Mouse (Mus musculus) MN1 (cell line): ENCODE measurements around the gene Rrp15.
"Not testable (repeated sequence)": the region's sequence is repeated elsewhere in the genome, so short reads cannot be mapped to it uniquely, and the experiment has no call there.

Experiments
- DNase-seq: peaks from one replicate; pipeline ENCODE4 v3.0.0-alpha.2; 2016; ENCODE audit warnings: low spot score

Gene Rrp15

DNA sequence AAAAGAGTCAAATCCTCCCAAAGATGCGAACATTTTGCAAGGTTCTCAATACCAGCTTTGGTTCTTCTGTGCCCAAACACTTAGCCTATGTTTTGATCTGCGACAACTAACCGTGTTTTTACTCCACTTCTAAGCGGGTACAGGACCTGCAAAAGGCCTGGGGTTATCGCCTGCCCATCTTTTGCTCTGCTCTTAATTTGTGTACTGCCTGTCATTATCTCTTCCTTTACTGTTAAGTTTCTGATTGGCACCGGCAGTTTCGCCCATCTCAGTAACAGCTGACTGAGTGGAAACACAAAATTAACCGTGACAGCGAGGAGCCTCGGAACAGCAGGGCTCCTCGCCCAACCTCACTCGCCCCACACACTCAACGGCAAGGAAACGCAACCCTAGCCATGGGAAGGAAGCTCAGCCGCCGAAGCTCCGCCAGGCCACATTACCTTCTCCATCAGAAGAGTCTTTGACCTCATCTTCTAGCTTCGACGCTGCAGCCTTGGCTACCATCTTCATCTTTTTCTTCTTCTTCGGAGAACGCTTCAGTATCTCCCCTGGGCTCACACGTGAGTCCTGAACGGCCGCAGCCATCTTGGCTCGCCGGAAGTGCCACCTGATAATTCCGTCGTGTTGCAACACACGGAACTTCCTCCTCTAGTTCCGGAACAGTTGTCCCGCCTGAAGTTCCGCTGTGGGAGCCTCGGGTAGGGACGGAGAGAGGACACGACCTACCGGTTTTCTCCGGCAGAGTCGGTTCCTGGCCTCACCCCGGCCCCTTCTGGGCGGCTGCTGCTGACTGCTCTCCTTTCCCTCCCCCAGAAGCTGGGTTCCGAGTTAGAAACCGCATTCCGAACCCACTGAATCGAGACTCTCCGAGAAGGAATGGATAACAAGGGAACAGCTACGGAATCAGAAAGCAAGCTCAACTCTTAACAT is at the start of gene Rrp15:
Rrp15 (minus strand) TSS at position 635 of the 930 bp plus-strand sequence.
- peak; percentile 94 for DNase-seq

DNA sequence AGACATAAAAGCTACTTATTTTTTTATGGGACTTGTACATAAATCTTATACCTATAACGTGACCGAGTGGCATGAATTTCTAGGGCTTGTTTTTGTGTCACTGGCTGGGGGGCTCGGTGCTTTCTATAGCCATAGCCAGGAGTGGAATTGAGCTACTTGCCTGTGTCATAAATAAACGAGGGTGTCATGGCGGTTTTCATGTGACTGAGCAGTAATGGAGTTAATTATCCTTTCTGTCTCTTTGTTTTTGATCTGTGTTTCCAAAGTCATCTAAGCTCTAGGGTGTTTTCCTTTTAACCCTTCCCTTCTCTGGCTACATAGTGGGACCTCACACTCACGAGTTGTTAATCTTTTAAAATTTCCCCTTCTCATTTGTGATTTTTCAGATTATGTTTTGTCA is 48.8 kb upstream of the Rrp15 start:
- no peak for DNase-seq

DNA sequence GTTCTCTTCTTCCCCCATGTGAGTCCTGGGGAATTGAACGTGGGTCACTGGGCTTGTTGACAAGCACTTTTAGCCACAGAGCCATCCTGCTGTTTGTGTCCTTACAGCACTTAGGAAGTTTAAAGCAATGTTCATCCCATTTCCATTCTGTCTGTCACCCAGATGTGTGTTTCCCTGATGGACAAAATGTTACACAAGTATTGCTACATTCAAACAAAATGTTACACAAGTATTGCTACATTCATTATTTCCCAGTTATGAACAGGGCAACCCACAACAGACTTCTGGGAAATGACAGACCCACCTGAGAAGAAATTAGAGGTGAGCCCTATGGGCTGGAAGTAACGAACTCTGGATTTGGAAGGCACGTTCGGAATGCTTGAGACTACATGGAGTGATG is 36.2 kb upstream of the Rrp15 start:
- DNase-seq: no peak

DNA sequence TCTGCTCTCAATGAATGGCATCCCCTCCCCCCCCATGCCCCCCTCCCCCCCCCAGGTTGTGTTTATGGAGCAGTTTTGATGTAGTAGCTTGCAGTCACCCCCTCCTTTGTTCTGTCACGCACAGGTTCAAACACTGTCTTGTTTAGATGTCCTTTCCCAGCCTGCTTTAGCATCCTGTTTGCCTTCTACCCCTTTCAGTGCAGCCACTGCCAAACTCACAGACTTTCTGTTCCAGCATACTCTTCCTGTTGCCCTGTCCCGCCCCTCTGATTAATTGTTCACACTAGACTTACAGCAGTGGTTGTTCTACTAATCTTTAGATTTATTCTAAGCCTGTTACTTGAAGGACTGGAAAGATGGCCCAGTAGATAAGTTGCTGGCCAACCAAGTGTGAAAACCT is 31.7 kb upstream of the Rrp15 start:
- DNase-seq: no peak

DNA sequence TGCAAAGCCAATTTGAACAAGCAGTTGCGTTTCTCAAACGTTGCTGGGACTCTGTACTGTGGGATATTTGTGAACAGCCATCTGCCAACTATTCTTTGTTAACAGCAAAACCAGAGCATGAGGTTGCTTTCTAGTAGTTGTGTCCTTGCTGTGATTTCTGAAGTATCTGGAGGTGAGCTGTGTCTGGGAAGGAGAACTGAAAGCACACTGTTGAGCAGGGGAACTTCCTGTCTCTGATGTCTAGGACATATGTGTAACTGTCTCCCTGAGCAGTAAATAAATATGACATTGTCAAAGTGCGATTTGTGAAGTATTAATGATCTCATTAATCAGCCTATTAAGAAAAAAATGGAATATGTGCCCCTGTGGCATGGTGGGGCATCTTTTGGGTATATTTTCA is 24.0 kb upstream of the Rrp15 start:
- no peak for DNase-seq

DNA sequence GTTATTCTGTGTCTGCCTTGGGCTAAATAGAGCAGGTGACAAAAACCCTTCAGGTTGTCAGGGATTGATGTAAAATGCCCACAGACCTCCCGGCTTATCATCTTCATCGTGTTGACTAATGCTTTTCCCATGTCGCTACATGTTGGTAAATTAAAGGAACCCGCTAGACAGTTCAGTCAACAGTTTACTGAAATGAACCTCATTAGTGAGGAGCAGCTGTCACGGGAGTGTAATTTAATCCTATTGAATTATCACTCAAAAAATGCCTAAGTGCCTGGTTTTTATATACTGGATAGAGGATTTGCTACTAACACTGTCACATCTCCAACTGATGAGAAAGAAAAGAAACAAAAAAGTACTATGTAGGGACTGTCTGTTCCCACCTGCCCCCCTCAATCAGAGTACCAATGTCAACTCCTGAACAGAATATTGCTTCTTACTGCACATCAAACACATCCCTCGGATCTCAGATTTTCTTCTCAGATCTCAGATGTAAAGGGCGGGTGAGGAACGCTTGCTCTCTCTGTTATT is 23.5 kb upstream of the Rrp15 start:
- no peak for DNase-seq

DNA sequence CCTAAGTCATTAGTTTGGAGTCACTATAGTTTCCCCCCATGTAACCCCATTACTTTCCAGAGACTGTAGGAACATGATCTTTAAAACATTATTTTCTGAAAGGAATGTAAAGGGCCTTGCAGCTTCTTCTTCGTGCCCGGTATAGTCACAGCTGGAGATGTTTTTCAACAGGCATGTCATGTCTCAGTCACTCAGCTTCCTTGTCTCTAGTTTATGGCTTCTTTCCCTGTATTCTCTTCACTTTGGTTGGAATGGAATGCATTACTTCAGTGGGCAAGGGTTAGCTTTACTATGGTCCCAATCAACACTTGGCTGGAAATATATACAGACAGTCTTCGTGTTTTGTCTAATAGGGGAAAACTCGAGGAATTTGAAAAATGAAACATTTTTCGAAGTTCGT is 22.8 kb upstream of the Rrp15 start:
- DNase-seq: no peak

DNA sequence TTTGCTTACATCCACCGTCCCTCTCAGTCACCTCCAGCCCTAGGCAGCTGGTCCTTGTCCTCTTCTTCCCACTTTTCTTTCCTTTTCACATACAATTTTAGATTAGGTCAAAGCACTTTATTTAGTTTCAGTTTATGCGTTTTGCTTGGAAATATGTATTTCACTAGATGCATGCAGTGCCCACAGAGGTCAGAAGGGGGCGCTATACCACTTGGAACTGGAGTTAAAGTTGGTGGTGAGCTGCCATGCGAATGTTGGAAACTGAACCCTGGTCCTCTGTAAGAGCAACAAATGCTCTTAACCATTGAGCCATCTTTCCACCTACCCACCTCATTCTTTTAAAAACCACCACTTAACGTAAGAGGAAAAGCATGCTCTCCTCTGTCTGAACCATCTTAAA is 21.5 kb upstream of the Rrp15 start:
- DNase-seq: no peak

DNA sequence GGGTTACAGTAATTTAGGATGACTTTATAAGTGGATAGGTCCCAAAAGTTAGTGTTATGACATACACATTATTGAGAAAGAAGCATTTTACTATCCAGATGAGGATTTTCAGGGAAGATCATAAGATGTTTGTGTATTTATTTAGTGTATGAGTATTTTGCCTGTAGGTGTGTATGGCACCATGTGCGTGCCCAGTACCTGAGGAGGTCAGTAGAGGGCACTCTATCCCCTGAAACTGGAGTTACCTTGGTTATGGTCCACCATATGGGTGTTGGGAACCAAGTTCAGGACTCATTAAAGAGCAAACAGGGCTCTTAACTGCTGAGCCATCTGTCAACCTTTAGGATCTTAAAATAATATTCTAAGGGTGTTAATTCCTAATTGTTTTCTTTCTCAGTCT is 19.2 kb upstream of the Rrp15 start:
- no peak for DNase-seq

DNA sequence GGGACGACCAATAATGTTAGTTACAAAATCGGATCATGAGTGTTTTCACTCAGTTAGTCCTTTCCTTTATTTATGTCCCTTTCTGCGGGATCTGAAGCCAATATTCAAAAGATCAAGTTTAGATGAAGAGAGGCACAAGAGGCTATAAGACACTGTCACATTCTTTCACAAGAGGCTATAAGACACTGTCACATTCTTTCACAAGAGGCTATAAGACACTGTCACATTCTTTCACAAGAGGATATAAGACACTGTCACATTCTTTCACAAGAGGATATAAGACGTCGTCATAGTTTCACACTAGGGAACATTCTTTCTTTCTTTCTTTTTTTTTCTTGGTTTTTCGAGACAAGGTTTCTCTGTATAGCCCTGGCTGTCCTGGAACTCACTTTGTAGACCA is 14.3 kb upstream of the Rrp15 start:
- DNase-seq: not testable (repeated sequence)

DNA sequence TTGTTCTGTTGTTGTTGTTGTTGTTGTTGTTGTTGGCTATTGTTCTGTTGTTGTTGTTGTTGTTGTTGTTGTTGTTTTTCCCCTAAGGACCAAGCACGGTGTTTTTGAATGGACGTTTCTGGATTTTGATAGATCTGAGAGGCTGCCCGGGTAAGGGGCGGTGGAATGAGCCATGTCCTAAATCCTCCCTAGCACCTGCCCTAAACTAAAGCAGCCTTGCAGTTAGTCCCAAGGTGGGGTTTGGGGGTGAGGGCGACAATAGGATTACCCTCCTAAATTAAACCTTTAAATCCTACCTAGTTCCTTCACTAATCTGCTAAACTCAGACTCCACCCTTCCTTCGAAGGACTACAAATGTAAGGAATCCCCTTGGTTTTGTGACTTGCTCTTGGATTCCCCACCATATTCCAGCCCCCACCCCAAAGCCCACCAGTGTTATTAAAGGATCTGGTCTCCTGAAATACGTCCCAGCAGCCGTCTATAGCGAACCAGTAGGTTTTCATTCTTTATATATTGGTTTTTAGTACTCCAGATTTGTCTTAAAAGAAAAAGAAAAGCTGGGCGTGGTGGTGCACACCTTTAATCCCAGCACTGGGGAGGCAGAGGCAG is 621 bp upstream of the Rrp15 start:
- no peak for DNase-seq

DNA sequence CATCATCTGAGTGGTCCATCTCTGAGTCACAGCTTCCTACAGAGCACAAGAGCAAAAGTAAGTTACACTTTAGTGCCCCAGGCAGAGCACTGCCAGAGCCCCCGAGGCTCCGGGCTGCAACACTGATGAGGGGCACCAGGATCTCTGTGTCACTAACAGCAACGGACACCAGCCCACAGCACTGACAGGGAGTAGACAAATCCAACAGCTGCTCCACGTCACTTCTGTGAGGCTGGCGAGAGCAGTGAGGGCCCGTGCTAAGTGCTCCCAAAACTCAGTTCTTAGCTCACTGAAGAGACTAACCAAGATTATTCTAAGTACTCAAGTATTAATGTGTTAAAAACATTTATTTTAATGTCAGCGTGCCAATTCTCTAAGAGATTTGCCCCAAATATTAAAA is 9.3 kb downstream of the Rrp15 start:
- DNase-seq: peak; percentile 4

DNA sequence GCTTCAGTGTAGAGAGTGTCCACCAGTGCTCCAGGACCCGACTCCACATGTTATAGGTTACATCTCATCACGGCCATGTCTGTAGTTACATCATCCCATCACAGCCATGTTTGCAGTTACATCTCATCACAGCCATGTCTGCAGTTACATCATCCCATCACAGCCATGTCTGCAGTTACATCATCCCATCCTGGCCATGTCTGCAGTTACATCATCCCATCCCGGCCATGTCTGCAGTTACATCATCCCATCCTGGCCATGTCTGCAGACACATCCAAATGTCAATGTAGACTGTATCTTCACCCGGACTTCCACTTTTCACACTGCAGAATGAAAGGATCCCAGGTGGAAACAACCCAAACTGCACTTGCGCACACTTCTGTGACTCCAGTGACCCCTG is 13.6 kb downstream of the Rrp15 start:
- DNase-seq: peak; percentile 80

DNA sequence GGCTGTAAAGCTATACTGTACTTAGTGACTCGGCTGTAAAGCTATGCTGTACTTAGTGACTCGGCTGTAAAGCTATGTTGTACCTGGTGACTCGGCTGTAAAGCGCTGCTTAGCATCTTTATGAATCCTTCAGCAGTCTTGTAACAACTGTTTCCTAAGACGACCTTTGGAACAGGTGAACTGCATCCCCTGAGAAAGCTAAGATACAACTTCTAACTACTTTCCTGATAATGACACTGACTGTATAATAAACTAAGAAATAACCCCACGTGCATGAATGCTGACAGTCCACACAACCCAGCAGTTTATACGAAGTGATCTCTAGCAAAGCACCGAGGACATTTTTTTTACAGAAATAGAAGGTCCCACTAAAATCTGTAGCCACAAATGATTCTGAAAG is 16.1 kb downstream of the Rrp15 start:
- no peak for DNase-seq

DNA sequence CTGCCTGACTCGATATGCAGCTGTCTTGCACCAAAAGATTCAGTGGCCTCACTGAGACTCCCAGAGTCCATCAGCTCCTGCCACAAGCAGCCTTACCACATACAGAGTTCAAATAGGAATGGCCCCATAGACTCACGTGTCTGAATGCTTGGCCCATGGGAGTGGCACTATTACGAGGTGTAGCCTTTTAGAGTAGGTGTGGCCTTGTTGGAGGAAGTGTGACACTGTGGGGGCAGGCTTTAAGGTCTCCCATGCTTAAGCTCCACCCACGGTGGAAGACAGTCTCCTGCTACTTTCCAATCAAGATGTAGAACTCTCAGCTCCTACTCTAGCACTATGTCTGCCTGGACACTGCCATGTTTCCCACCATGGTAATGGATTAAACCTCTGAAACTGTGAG is 20.4 kb downstream of the Rrp15 start:
- DNase-seq: no peak

DNA sequence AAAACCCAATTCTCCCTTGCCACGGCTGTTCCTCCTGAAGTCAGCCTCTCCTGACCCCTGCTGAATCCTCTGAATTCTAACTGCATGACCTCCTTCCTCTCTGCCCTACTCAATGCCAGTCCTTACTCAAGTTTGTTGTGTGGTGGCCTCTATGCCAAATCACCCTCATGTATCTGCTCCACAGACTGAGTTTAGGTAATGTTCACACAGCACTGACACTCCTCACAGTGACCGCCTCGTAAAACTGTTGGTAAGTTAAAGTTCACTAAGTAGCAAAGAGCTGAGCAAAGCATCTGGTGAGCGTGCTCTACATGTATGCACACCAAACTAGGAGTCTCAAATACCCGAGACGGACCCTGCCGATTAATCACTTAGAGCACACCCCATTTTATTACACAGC is 23.0 kb downstream of the Rrp15 start:
- DNase-seq: no peak

DNA sequence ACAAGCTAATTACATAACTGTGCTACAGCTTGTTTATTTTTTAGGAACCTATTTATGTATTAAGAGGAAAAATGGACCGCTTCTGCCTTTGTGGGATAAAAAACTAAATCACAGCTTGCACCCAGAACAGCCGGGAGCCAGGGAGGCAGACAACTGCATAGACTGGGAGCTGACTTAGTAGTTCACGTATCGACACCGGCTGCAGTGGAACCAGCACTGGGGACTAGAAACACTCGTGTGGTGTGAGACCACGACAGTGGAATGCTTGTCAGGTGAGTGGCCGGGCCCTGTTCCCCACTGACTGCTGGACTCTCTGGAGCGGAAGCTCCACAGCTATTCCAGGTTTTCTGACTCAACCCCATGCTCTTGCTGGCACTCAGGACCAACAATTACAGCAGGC is 26.9 kb downstream of the Rrp15 start:
- peak; percentile 5 for DNase-seq

DNA sequence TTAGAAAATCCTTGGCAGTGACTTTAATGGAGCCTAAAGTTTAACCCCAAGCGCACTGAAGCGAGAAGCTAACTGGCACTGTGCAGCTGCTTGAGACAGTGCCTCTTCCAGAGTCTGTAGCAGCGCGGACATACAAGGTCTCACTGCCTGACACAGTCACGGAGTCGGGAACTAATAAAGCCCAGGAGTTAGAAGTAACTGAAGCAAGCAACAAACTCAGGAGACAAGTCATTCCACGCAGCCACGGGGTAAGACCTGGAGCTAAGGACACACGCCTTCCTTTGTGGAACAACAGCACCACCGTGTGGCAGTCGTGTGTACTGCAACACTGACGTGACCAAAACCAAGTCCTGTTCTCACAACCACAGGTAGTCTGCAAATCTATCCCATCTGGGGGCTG is 27.3 kb downstream of the Rrp15 start:
- peak; percentile 89 for DNase-seq

DNA sequence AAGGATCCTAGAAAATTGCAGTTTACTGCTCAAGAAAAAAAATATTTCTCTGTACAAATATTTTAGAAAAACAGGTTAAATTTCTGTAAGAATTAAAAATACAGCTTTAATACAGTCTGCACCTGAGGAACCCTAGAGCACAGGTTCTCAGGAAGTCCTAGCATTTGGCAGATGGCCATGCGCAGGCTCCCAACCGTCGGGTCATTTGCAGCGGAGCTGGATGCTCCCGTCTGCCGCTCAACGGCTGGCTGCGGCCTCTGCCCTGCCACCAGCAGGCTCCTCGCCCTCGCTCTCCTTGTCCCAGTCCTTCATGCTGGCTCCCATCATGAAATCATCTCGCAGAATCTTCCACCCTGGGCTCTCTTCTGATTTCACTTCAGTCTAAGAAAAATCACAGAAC is 28.0 kb downstream of the Rrp15 start:
- DNase-seq: peak; percentile 5

DNA sequence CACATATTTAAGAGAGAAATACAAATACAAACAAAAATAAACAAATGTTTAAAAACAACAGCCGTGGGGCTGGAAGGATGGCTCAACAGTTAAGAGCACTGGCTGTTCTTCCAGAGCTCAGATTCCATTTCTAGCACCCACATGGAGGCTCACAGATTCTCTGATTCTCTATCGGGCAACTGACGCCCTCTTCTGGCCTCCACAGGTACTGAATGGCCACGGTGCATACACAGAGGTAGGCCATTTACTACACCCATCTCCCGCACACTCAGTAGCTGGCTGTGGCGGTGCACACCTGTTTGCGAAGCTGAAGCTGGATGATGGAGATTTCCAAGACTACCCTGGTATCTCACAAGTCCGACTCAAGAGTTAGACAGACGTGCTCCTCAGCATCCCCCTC is 29.4 kb downstream of the Rrp15 start:
- DNase-seq: peak; percentile 7

DNA sequence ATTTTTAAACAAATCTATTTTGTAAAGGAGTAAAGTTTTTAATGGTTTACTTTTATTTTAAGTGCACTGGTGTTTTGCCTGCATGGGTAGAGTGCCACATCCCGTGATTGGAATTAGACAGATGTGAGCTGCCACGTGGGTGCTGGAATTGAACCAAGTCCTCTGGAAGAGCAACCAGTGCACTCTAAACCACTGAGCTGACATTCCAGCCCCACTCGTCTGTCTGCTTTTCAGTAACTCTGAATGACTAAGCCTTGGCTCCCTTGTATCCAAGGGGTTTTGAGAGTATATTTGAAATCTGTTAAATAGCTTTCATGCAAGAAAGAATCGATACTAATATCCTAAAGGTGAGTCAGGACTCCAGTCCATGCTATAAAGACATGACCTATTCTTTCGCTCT is 30.3 kb downstream of the Rrp15 start:
- peak; percentile 30 for DNase-seq

DNA sequence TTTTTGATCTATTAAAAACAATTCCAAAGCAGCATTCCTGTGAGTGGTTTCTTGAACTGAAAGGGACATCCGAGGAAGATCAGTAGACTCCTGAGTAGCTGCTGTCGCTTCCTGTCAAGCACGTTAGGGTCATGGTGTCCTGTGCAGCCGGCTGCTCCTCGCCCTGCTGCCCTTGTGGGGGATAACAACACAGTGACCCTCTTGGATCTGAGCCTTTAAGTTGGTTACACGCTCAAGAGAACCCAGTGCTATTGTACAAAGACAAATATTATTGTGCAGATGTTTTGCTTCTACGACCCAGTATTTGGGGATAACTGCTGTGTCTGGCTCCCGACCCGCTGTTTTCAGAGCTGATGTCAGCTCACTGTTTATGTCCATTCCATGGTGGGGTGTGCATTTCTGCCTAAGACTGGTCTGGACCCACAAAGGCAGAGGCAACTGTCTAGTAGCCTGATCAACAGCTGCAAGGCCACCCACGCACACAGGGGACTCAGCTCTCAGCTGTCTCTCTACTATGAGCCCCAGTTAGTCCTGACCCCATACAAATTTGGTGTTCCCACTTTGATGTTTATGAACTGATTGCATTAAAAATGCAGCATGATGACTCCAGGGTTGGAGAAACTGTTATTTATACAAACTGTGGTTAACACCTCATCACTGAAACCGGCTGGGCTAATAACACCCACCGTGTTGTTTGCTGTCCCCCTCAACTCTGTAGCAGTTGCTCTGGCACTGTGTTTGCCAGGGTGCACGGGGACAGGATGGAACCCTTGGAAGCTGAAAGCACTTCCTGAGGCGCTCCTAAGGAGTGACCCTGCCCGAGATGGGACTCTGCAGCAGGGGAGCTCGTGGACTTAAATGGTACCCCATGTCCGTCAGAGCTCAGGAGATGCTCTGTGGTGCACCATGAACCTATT is 33.9 kb downstream of the Rrp15 start:
- DNase-seq: peak; percentile 4
